Mouse (Mus musculus): ENCODE measurements at regions not wholly inside any gene's neighbourhood (a gene's known extent, or its start where the extent isn't known, plus 50 kb on each side); places are given as distances from the start of the nearest gene placed in this dataset.

DNA sequence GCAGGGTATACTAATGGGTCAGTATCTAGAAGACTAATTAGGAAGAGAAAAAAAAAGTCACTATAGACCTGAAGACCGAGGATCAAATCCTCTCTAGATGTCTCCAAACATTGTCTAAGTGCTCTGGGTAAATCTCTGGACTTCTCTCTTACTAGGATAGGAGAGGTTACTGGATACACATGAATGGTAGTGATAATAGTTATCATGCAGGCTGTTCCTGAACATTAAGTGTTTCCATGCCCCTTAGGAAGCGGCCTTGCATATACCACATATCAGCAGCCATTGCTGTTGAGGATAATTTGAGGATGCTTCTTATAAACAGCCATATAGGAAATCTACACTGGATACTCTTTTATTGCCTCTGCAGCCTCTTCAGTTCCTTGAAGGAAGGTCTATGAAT is 274.2 kb upstream of the Ppargc1a start:
- no peak for DNase-seq (ENCODE audit: low spot score in 2 of 2)

DNA sequence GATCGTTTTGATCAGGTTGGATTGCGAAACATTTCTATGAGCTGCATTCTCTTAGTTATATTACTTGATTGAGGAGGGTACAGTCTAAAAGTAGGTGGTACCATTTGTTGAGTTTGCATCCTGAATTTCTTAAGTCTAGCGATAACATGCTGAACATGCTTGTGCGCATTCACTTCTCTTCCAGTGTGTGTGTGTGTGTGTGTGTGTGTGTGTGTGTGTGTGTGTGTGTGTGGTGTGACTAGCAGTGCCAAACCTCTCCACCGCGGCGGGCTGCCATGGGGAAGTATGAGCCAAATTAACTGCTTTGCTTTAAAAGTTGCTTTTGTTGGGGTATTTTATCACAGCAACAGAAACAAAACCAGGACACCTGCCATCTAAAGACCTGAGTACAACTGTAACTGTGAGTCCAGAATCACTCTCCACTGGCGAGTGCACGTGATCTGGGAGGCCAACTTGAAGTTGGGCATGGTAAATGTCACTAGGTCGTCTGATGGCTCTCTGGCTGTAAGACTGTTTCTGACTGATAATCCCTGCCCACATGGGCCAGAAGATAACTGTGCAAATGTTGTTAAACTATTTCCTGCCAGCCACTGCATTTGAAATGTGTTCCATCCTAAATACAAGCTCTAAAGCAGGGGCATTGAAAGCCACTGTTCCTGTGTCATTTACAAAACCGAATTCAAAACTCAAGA is 273.3 kb upstream of the Ppargc1a start:
- no peak for DNase-seq (ENCODE audit: low spot score in 2 of 2)

DNA sequence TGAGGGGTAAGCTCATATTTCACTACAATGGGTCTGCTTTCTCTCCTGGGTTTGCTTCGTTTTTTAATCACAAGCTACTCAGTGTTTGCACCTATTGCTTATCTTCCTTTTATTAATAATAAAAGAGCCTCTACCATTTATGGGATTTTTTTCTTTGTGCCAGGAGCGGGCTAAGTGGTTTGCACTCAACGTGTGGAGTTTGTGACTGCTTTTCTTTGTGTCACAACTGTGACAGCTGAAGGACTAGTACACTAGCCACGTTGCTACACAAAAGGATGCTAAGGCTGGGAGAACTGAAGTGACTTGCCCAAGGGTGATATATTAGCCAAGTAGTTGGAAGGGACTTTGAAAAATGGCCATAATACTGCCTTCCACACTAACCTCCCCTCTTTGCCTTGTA is 271.8 kb upstream of the Ppargc1a start:
- DNase-seq (ENCODE audit: low spot score in 2 of 2) = no peak

DNA sequence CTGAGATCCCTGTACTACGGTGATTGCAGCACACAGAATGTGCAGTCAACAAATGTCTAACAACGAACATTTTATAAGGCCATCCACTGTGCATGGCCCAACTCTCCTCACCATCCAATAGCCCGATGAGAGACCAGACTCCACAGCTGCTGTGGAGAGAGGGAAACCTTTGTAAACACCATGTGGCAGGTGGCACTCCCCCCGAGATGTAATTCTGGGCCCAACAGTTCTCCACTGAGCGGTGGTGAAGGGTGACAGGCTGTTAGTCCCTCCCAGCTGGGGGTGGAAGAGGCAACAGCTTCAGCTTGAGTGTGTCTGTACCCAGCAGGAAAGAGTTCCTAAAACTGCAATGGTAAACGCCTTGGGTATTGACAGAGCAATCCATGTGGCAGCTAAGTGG is 263.0 kb upstream of the Ppargc1a start:
- peak; percentile 13 to 27 for DNase-seq (ENCODE audit: low spot score in 2 of 2)

DNA sequence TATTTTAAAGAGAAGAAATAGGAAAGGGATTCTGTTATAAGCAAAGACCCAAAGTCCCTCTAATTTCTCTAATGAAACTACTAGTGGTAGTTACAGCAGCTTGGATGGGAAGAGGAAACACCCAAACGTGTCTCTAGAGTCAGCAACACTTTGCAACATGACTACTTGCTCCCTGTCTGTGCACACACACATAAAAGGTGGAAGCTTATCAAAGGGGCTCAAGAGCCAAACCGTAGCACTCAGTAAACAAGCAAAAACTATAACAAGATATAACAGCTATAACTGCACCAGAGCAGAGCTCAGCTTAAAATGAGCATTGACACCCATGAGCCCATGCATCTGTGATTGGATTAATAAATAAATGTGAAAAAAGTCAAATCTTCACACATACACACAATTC is 262.5 kb upstream of the Ppargc1a start:
- no peak for DNase-seq (ENCODE audit: low spot score in 2 of 2)

DNA sequence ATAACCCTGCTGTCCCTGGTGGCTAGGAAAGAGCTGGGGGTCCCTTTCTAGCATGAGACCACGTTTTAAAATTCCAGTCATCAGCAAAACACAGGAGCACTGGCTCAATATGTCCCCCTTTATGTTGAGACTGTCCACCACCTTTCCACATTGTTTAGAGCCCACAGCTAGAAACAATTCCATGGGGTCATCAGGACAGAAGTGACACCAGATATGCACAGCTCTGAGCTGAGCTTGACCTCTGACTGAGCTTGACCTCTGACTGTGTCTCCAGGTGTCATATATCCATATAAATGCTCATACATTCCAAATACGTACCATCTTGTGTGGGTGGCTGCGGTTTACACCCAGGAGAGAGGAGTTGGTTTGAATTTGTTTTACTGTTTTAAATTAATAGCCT is 262.1 kb upstream of the Ppargc1a start:
- no peak for DNase-seq (ENCODE audit: low spot score in 2 of 2)

DNA sequence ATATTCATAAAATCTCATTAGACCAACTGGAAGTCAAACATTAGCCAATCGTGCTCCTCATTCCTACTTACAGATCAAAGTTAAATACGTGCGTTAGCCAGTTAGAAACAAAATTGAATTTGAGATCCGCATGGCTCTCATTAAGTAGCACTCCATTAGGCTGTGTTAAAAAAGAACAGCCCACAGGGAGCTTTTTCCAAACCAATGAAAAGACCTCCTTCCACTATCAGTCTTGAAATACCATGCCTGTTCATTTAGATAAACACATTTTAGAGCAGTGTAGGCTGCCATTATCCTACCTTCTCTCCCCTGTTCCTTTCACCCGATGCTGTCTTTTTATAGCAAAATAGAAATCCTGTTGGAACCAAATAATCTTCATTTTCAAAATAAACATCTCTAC is 261.5 kb upstream of the Ppargc1a start:
- DNase-seq (ENCODE audit: low spot score in 2 of 2) = no peak

DNA sequence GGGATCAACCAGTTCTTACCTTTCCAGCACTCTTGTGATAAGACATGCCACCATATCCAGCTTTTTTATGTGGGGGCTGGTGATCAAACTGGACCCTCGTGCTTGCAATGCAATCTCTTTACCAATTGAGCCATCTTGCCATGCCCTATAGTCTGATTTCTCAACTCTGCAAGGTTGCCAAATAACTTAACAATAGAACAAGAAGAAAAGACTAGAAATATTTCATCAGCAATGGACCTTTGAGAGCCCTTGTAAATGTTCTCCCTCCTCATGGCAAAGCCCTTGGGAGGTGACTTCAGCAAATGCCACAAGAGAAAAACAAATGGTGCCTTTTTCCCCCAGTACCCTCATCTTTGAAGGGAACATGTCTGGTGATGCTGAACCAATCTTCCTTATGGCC is 258.7 kb upstream of the Ppargc1a start:
- DNase-seq (ENCODE audit: low spot score in 2 of 2) = no peak

DNA sequence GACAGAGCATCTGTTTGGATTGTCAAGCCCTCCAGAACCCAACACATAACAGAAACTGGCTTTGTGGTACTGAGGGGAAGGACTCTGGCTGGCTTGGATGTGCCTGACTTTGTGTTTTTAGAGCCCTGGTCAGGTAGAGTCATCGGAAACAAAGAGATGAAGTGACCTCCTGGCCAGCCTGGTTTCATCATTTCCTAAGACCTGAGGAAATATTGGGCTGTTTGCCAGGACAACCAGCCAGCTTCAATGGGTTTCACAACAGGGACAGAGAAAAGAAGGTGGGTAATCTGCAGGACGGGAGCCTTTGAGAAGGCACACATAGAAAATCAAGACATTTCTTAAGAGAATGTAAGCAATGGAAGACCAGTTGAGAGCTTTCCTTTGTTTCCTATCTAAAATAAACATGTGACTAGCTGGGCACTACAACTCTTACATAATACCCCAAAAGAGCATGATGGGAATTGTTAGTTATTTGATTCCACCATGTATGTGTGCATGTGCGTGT is 258.1 kb upstream of the Ppargc1a start:
- no peak for DNase-seq (ENCODE audit: low spot score in 2 of 2)

DNA sequence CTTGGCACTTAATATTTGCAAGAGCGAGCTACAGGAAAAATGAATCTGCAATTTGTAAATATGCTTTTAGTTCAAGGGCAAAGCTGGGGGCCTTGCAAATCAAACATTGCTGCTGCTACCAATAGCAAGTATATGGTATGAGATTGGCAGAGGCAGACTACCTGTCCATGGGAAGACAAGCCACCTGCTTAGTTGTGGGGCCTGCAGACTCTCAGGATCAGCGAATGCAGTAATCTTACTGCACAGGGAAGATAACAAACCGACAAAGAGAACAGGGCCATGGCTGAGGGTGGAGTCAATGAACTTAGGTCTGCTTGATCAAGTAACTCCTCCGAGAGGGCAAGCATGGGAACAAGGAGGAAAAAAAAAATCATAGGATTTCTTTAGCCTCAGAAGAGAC is 257.2 kb upstream of the Ppargc1a start:
- DNase-seq (ENCODE audit: low spot score in 2 of 2) = no peak

DNA sequence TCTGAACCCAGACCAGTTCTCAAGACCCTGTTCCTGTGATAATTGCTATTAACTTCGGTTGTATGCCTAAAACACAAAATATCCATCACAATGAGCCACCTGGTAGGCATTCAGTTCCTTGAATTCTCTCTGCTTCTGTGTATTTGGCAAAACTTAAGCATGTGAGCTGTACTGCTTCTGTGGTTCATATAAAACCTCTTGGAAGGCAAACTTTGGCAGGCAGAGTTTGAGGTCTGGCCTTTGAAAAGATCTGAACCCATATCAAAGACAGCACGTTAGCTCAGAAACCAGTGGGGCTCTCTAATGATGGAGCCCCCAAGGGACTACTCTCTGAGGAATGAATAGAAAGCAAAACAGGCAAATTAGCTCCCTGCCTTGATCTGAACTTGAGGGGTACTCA is 256.1 kb upstream of the Ppargc1a start:
- DNase-seq (ENCODE audit: low spot score in 2 of 2) = no peak

DNA sequence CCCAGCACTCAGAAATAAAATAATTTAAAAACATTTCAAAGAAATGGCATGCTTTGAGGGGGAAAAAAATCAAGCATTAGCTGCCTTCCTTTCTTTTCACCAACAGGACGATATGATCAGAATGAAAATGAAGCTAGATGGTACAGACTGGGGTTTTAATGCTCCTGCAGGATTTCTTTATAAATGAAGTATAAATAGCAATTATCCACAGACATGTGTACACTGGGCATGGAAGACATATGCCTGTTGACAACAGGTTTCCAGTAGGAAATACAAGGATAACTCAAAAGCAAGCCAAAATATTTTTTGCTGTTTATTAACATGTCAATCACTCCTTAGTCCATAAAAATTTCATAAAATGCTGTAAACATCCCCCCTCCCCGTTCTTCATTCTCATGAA is 248.7 kb upstream of the Ppargc1a start:
- no peak for DNase-seq (ENCODE audit: low spot score in 2 of 2)

DNA sequence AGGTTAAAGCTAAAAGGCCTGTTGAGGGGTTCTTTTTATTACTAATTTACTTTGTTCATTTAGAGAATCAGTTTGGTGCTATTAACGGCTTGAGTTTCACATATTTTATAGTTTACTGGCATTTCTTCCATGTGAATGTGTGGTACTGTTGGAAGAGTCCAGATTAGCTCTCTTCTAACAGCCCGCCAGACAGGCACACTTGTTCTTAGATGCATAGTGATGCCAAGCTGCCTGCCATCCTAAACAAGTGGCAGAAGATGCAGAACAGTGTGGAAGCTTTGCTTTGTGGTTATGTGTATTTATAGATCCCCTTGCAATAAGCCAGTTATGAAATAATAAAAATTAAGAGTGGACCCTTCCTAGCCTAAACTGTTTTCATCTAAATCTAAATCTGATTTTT is 244.2 kb upstream of the Ppargc1a start:
- peak in 1 of 2 experiments; percentile 46 for DNase-seq (ENCODE audit: low spot score in 2 of 2)

DNA sequence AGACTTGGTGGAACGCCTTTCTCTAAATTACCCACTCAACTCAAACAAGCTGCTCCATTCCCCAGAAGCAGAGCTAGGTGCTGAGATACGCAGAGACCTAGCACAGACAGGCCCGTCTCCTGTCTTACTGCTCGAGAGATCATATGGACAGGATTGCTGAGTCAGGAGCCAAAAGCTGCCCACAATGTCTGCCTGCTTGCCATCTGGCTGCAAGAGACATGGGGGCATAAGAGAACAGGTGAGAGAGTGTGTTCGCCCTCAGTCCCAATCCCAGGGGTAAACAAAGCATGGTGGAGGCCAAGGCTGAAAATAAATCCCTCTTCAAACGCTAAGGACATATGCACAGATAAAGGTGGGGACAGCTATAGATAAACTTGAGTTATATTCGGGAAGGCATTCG is 234.0 kb upstream of the Ppargc1a start:
- no peak for DNase-seq (ENCODE audit: low spot score in 2 of 2)

DNA sequence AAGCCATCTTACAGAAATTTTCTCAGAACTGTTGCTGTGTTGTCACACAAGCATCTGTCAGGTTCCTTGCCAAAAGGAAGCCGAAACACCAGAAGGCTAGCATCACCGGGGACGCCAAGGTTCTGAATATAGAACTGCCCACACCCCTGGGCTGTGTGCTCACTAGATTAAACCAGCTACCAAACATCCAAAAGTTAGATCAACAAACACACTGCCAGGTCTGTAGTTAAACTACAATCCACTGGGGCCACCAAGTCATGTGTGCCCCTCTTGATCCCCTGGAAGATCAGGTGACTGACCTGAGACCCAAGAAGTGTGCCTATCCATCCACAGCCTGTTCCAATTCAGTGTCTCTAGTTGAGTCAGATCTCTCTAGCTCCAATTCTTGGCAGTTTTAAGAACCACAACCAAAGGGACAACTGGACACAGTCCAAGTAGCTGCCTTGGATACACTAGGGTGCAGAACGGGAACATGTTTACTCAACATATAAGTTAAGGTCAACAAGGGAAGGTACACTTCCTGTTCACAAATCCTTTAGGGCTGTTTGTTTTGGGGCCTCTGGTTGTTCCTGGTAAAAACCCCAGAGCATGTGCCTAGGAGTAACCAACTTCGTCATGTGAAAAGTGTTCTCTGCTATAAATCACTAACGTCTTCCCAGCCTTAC is 232.0 kb upstream of the Ppargc1a start:
- DNase-seq (ENCODE audit: low spot score in 2 of 2) = peak in 1 of 2 experiments; percentile 27

DNA sequence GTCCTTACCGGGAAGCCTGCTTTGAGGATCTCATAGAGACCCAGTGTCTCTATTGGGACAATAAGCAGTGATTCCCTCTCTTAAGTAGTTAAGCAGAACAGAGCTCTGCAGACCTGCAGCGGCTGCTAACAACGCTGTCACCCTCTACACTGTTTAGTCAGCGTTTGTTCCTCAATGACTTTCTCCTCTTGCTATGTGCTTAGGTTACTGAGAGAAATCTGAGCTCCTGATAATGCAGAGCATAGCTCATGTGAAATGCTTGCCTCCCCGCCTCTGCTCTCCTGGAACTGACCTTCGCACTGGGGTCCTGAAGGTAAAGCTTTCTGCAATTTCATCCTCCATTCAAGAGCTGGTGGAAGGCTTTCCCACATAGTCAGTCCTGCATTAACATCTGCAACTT is 226.6 kb upstream of the Ppargc1a start:
- no peak for DNase-seq (ENCODE audit: low spot score in 2 of 2)

DNA sequence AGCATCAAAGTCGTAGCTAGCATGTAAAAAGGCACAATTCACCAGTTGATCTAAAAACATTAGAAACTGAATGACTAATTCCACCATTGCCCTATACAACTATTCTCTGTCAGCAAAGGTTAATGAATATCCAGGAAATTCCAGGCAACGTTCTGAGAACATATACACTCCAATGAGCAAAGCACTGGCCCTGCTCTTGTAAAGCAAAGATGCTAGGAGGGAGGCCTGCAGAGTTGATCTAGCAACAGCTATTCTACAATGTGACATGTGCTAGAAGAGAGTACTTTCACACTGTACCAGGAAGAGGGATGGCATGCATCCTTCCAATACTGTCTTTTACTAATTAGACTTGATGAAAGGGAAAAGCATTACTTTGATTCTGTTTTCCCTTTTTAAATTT is 225.4 kb upstream of the Ppargc1a start:
- no peak for DNase-seq (ENCODE audit: low spot score in 2 of 2)

DNA sequence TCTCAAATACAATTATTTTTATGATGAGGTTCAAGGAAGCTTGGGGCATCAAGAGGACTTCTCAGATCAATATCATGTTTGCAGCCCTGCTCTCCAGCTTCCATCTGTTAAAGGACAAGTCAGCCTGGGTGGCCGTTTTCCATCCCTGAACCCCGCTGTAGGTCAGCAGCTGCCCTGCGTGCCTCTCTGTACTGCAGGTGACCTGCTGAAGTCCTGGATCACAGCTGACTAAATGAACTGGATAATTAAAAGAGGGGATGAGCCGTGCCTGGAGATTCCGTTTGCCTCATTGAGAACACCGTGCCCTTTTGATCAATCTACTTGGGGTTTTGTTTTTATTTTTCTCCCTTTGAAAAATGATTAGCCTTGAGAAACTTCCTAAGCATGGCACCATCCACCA is 221.2 kb upstream of the Ppargc1a start:
- DNase-seq (ENCODE audit: low spot score in 2 of 2) = no peak

DNA sequence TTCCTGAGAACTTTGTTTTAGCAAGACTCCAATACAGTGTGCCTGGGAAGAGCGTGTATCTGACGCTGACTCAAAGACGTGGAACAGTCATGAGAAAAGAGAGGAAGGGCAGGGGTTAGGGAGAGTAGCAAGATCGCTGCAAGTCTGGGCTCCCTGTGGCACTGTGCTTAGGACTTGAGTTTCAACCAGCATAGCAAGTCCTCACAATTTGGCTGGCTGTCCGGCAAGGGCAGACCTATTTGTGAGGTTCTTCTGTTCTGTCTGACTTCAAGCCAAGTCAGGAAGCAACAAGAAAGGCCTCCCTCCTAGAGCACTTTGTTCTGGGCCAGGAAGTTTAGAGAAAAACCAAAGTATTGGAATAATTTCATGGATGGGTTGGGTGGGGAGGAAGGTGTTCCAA is 216.0 kb upstream of the Ppargc1a start:
- peak in 1 of 2 experiments; percentile 30 for DNase-seq (ENCODE audit: low spot score in 2 of 2)

DNA sequence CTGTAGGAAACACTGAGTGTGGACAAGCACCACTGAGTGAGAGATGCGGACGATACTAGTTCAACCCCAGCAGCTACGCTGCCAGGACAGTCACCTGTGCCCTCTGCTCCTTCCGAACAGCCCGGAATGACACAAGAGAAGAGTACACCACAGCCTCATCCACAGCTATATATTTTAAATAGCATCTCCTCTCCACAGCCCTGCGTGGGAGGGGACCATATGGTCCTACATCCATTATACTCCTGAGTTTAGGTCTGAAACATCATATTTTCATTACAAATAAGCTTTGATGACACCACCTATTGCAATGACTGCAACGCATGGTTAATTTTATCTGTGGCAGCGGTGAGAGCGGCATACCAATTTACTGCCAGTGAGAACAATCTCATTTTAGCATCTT is 215.6 kb upstream of the Ppargc1a start:
- DNase-seq (ENCODE audit: low spot score in 2 of 2) = peak in 1 of 2 experiments; percentile 35

DNA sequence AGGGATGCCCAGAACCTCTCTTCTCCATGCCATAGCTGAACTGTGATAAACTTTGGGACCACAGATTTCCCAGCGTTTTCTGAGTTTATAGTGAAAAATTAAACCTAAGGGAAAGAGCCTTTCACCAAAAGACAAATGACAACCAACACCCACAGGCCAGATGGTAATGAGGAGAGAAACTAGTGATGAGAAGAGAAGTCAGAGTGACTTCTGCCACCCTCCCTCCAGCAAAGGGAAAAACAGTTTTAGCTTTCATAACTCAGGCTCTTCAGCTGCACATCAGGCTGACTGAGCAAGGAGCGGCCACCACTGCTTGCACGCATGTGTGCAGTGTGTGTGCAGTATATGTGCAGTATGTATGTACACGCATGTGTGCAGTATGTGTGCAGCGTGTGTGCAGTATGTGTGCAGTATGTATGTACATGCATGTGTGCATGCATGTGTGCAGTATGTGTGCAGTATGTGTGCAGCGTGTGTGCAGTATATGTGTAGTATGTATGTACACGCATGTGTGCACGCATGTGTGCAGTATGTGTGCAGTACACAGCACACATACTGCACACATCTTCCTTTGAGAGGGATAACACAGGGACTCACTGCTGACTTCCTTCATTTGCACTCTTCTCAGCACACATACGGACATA is 208.1 kb upstream of the Ppargc1a start:
- DNase-seq (ENCODE audit: low spot score in 2 of 2) = peak in 1 of 2 experiments; percentile 73

DNA sequence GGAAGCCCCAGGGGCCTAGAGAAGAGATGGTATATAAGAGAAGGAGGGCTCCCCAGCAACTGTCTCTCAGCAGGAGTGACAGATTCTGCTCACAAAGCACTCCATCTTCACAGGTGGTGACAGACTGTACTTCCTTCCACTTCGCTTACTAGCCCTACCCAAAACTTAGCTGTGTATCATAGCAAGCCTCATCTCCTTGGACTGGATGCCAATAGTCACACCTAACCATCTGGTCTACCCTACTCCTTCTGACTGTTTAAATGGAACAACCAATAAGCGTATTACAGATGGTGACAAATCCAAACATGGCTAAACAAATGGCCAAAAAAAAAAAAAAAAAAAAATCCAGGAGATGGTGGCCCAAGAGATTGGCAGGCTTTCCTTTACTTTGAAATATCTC is 204.1 kb upstream of the Ppargc1a start:
- no peak for DNase-seq (ENCODE audit: low spot score in 2 of 2)

DNA sequence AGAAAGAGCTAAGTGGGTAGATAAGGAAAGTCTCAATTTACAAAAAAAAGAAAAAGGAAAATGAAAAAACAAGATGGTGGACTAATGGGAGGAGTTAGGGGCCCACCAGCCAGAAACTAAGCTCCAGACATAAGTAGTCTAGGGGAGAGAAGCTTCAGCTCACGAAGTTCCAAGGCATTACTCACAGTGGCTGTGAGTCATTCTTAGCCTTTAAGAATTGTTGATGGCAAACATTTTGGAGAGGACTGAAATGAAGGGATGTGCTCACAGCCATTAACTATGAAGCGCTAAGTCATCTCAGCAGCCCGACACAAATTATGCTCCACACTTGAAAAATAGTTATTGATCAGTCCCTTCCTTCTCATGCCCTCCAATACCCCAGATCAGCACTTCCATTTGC is 198.6 kb upstream of the Ppargc1a start:
- no peak for DNase-seq (ENCODE audit: low spot score in 2 of 2)
